Mouse (Mus musculus): Measurements from ENCODE around the gene B4galt4.
"Not testable (repeated sequence)": the region's sequence is repeated elsewhere in the genome, so short reads cannot be mapped to it uniquely, and the experiment has no call there.

The B4galt4 gene

DNA sequence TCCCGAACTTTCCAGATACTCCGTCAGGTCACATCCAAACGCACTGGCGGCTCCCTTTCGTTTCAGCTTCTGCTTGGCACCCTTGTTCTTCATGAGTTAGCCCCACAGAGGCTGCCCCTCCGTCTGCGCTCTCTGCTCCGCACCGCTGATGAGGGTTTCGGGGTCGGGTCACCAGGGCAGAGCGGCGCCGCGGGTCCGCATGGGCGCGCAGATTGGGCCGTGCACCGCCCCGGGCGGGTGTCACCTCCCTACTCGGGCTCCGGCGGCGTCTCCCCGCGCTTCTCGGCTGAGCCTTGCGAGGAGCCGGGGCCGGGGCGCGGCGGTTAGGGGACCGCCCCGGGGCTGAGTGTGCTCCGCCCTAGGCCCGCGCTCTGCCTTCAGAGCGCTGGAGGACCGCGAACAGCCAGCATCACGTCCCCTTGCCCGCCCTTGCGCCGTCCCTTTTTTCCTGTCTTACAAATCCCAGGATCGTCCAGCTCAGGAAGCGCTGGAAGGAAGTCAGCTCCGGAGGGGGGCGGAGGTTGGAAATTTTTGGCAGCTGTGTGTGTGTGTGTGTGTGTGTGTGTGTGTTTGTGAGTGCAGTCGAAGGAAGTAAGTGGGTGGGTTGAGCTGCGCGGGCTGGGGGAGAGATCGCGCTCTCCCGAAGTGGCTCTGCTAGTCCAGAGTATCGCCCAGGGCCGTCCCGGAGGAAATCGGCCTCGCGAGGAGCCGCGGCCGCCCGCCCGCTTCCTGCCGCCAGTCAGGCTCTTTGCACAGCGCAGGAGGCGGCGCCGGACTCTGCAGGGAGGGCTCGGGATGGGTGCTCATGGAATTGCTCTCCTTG is 29.3 kb upstream of the B4galt4 start, which contains the start of gene Arhgap31:
TSS of gene Arhgap31 (minus strand) at position 694 of the 823 bp plus-strand sequence.
- H3K27me3 ChIP-seq (ENCODE audit: control insufficient read depth, insufficient read depth, low read length, poor library complexity, severe bottlenecking), result no peaks in the 10 kb centered on the region
- DNase-seq (ENCODE audit: low read depth, low spot score), result peak; percentile 70
- H3K36me3 ChIP-seq (ENCODE audit: control insufficient read depth, insufficient read depth, low read length, poor library complexity, severe bottlenecking), result no peaks in the 10 kb centered on the region

DNA sequence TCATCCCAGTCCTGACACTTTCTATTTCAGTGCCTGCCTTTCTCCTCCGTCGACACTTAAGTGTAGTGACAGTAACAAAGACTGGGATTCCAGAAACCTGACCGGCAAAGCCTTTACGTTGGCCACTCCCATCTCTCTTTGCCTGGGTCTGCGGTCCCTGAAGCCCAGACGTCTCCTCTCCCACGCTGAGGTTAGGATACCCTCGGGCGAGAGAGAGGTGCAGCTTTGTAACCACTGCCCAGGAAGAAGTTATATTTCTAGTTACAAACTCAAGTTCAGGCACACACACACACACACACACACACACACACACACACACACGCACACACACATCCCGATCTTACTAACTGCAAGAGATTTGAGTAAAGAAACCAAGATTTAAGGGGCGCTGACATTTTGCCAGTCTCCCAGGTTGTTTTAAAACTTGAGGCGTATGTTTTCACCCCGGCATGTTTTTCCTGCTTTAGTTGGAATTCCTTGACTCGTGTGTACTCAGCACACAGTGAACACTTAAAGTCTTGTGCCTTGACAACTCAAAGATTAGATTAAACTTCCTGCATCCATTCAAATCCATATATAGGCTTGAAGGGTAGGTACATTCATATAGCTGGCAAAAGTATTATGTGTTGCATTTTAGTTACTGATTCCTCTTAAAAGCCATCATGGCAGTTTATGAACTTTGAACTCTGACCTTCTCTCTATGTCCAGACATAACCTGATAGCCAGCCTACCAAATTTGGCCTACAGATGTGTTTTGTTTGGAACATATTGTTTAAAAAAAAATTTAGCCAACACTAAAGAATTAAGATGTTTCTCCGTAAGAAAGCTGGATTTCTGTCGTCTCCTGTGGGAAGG is 28.4 kb upstream of the B4galt4 start:
- Histone ChIP-seq H3K27me3 (ENCODE audit: control insufficient read depth, insufficient read depth, low read length, poor library complexity, severe bottlenecking) (no peaks in the 10 kb centered on the region), H3K36me3 (ENCODE audit: control insufficient read depth, insufficient read depth, low read length, poor library complexity, severe bottlenecking) (no peaks in the 10 kb centered on the region)
- peak; percentile 33 for DNase-seq (ENCODE audit: low read depth, low spot score)

DNA sequence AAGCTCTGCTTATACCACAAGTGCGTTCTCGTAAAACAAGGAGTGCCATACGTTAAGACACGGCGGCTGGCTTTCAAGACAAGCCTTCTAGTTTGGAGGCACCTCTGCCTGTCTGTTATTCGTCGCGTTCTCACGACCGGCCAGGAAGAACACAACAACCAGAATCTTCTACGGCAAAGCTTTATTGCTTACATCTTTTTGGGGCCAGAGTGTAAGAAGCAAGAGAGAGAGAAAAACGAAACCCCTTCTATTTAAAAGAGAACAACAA is 27.9 kb upstream of the B4galt4 start:
- peak; percentile 31 for DNase-seq (ENCODE audit: low read depth, low spot score)
- not testable (repeated sequence) for H3K27me3 ChIP-seq (ENCODE audit: control insufficient read depth, insufficient read depth, low read length, poor library complexity, severe bottlenecking); H3K36me3 ChIP-seq (ENCODE audit: control insufficient read depth, insufficient read depth, low read length, poor library complexity, severe bottlenecking)

DNA sequence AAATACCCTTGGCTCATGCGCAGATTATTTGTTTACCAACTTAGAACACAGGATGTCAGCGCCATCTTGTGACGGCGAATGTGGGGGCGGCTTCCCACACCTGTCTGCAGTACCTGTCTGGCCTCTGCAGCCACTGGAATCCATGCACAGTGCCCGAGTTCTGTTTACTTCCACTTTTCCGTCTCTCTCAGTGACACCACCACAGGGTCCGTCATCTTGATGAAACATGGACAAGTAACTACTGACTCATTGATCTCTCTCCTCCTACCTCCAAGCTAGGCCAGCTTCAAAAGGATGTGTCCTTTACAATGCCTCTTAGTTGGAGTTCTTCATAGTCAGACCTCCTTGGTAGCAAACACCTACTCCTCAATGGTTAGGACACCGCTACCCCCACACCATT is 20.7 kb upstream of the B4galt4 start:
- no peaks in the 10 kb centered on the region for H3K36me3 ChIP-seq (ENCODE audit: control insufficient read depth, insufficient read depth, low read length, poor library complexity, severe bottlenecking)
- no peaks in the 10 kb centered on the region for H3K27me3 ChIP-seq (ENCODE audit: control insufficient read depth, insufficient read depth, low read length, poor library complexity, severe bottlenecking)
- no peak for DNase-seq (ENCODE audit: low read depth, low spot score)

DNA sequence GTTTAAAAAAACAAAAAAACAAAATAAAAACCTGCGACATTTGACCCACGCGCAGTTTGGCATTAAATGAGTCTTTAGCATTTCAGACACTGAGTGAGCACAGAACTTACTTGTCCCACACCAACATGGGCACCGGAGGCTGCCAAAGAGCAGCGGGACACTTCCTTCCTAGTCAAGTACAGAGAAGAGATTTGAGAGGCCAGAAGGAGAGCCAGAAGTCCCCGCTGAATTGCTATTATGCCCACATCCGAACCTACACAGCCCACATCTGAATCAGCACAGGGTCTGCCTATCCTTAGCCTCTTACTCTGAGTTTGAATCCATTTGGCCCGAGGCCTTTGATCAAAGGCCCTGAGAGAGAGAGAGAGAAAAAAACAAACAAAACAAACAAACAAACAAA is 17.8 kb upstream of the B4galt4 start:
- no peak for DNase-seq (ENCODE audit: low read depth, low spot score)
- H3K36me3 ChIP-seq (ENCODE audit: control insufficient read depth, insufficient read depth, low read length, poor library complexity, severe bottlenecking), result no peaks in the 10 kb centered on the region
- no peaks in the 10 kb centered on the region for H3K27me3 ChIP-seq (ENCODE audit: control insufficient read depth, insufficient read depth, low read length, poor library complexity, severe bottlenecking)

GRCm38 (mm10) chr16:38724974-38725373 is 17.1 kb upstream of the B4galt4 start:
- DNase-seq (ENCODE audit: low read depth, low spot score), result no peak
- Histone ChIP-seq H3K27me3 (ENCODE audit: control insufficient read depth, insufficient read depth, low read length, poor library complexity, severe bottlenecking) (no peaks in the 10 kb centered on the region), H3K36me3 (ENCODE audit: control insufficient read depth, insufficient read depth, low read length, poor library complexity, severe bottlenecking) (no peaks in the 10 kb centered on the region)

DNA sequence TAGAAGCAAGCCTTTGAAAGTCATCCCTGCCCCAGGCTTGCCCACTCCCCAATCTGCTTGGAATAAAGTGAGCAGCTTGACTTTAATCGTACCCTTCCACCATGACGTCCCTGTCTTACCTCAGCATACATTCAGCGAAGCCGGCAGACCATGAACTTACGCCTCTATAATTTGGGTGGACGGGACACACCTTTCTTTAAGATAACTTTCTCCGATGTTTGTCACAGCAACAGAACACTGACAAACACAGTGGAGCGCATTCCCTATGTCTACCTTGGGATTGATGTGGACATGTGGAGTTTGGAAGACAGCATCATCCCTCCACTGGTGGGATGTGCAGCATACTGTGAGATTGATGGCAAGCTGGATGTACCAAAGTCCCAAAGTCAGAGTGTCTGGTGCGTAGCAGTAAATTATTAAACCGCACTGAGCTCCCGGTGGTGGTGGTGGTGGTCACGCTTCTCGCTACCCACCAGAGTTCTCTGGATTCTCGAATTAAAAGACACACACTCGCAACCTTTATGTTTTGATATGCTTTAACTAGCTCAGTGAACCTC is 13.4 kb upstream of the B4galt4 start:
- Histone ChIP-seq H3K27me3 (ENCODE audit: control insufficient read depth, insufficient read depth, low read length, poor library complexity, severe bottlenecking) (no peaks in the 10 kb centered on the region), H3K36me3 (ENCODE audit: control insufficient read depth, insufficient read depth, low read length, poor library complexity, severe bottlenecking) (no peaks in the 10 kb centered on the region)
- no peak for DNase-seq (ENCODE audit: low read depth, low spot score)

- Histone ChIP-seq H3K36me3 (ENCODE audit: control insufficient read depth, insufficient read depth, low read length, poor library complexity, severe bottlenecking) (no peaks in the 10 kb centered on the region), H3K27me3 (ENCODE audit: control insufficient read depth, insufficient read depth, low read length, poor library complexity, severe bottlenecking) (no peaks in the 10 kb centered on the region)
- DNase-seq (ENCODE audit: low read depth, low spot score), result no peak
These were observed 12.9 kb upstream of the B4galt4 start for GRCm38 (mm10) chr16:38729139-38729538.

DNA sequence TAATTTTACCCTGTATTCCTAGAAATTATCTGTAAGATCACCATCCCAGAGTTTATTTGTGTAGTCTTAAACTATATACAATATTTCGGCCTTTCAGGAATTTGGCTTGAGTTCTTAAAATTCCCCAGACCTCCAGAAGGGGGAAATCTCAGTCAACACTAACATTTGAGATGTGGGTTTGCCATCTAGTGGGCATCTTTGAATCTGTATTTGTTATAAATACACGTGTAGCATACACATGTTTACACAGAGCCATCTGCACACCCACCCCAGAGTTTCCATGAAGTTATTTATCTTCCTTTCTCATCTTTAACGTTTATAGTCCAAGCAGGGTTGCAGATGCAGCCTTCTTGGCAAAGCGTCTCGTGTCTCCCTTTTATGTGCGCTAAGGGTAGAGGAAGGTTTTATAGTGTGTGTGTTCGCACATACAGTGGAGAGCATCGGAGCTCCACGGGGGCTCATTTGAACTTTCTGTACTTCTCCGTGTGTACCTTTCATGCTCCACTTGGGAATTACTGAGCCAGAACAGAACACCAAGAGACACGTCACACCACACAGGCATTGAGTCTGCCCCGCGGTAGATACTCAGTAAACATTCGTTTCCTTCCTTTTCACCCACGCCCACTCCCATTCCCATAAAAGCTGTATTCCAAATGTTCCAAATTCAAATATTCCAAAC is 12.3 kb upstream of the B4galt4 start:
- no peaks in the 10 kb centered on the region for H3K27me3 ChIP-seq (ENCODE audit: control insufficient read depth, insufficient read depth, low read length, poor library complexity, severe bottlenecking)
- no peaks in the 10 kb centered on the region for H3K36me3 ChIP-seq (ENCODE audit: control insufficient read depth, insufficient read depth, low read length, poor library complexity, severe bottlenecking)
- DNase-seq (ENCODE audit: low read depth, low spot score), result peak; percentile 73

DNA sequence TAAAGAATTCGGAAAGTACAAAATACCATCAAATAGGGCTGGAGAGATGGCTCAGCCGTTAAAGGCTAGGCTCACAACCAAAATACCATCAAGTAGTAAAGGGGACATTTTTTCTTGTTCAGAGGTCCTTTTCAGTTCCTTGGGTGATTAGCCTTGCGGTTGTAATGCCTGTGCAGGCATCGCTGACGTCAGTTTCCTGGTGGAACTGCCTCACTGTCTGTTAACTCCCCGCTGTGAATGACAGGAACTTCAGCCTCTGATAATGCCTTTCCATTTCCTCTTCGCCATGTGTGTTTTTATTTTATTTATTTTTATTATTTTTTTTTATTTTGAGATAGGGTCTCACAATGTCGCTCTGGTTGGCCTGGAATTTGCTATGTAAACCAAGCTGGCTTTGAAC is 11.1 kb upstream of the B4galt4 start:
- no peaks in the 10 kb centered on the region for H3K36me3 ChIP-seq (ENCODE audit: control insufficient read depth, insufficient read depth, low read length, poor library complexity, severe bottlenecking)
- DNase-seq (ENCODE audit: low read depth, low spot score), result peak; percentile 75

GRCm38 (mm10) chr16:38741204-38741903 is 710 bp upstream of the B4galt4 start:
- no peaks in the 10 kb centered on the region for H3K27me3 ChIP-seq (ENCODE audit: control insufficient read depth, insufficient read depth, low read length, poor library complexity, severe bottlenecking)
- no peaks in the 10 kb centered on the region for H3K36me3 ChIP-seq (ENCODE audit: control insufficient read depth, insufficient read depth, low read length, poor library complexity, severe bottlenecking)
- no peak for DNase-seq (ENCODE audit: low read depth, low spot score)

More for the DNA sequence above, 11.1 kb upstream of the B4galt4 start:
- H3K27me3 ChIP-seq (ENCODE audit: control insufficient read depth, insufficient read depth, low read length, poor library complexity, severe bottlenecking), result no peaks in the 10 kb centered on the region

DNA sequence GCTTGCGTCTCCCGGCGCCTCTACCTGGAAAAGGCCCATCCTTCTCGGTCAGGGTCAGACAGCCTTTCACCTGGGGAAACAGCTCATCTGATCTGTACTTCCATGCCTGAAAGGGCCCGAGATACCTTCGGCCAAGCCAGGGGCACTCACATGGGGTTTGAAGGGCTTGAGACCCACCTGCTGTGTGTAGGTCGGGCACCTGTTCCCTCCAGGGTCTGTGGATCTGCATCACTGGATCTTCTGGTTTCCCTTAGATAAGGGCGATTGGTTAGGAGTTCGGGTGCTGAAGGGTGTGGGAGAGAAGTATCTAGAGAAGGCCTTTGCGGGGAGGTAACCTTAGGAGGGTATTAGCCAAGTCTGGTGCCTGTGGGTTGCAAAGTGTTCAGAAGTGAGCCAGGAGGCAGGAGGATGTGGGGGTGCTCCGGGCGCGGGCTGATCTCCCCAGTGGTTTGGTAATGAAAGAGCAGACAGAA is 631 bp downstream of the B4galt4 start:
- no peaks in the 10 kb centered on the region for H3K27me3 ChIP-seq (ENCODE audit: control insufficient read depth, insufficient read depth, low read length, poor library complexity, severe bottlenecking)
- peak; percentile 34 for DNase-seq (ENCODE audit: low read depth, low spot score)
- no peaks in the 10 kb centered on the region for H3K36me3 ChIP-seq (ENCODE audit: control insufficient read depth, insufficient read depth, low read length, poor library complexity, severe bottlenecking)

DNA sequence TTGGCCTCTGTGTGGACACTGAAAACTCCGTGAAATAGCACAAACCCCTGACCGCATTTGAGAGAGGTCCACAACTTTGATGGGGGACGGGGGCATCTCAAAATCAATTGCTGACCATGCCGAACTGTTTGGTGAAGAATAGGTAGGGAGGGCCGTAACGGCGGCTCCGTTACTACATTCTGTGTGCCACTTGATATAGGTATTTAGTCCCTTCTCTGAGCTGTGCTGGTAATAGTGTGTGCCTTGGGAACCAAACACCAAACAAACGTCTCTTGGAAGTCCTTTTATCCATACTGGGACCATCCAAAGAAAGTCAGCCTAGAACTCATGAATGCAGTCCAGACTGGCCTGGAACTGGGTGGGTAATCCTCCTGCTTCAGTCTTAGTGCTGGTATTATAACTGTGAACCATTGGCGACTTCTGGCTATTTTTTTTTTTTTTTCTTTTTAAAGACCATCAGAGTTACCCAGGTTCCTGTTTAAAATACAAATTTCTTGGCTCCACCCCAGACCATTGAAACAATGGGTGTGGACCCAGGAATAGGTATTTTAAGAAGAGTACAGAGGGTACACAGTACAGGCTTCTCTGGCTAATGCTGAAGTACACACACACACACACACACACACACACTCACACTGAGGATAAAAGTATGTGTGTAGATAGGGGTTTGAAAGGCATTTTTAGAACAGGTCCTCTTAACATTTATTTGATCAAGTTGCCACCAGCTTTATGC is 2.0 kb downstream of the B4galt4 start:
- Histone ChIP-seq H3K27me3 (ENCODE audit: control insufficient read depth, insufficient read depth, low read length, poor library complexity, severe bottlenecking) (no peaks in the 10 kb centered on the region), H3K36me3 (ENCODE audit: control insufficient read depth, insufficient read depth, low read length, poor library complexity, severe bottlenecking) (no peaks in the 10 kb centered on the region)
- no peak for DNase-seq (ENCODE audit: low read depth, low spot score)

DNA sequence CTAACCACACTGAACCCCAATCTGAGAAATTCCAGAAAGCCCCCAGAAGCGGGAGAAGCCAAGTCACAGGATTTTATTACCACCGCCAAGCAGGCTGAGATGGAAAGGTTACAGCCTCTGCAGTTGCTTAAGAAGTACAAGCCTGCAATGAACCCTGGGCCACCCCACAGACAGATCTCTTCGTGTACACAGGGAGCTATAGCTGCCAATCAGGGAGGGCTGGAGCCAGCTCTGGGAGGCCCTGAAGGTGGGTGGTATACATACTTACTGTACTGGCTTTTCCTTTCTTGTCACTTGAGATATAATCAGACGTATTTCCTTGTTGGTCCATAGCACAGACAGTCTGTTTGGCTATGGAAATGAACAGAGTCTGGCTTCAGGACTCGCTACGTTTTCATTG is 8.7 kb downstream of the B4galt4 start:
- no peak for DNase-seq (ENCODE audit: low read depth, low spot score)
- Histone ChIP-seq H3K27me3 (ENCODE audit: control insufficient read depth, insufficient read depth, low read length, poor library complexity, severe bottlenecking) (no peaks in the 10 kb centered on the region), H3K36me3 (ENCODE audit: control insufficient read depth, insufficient read depth, low read length, poor library complexity, severe bottlenecking) (no peaks in the 10 kb centered on the region)
